Mouse (Mus musculus) brain, embryonic 14.5 days (tissue): ENCODE data around the gene Cdh12.

Experiments used
- CTCF ChIP-seq: fragments of 200-500 bp; IDR thresholded peaks from 2 replicates; pipeline ENCODE4 v1.5.1; 2012; ENCODE audit warnings: inconsistent platforms, mild to moderate bottlenecking, moderate library complexity, borderline replicate concordance; ENCODE audit not compliant: insufficient read depth, insufficient read length; ENCODE audit errors: extremely low read depth
- POLR2A ChIP-seq: fragments of 200-500 bp; IDR thresholded peaks from 2 replicates; pipeline ENCODE4 v1.6.1; 2012; ENCODE audit warnings: mild to moderate bottlenecking, inconsistent platforms, borderline replicate concordance; ENCODE audit not compliant: poor library complexity, insufficient read depth, insufficient read length, severe bottlenecking; ENCODE audit errors: extremely low read depth

GRCm38 (mm10) chr15:20971041-20971440 lies 522.0 kb downstream of the Cdh12 start:
- no peak for TF ChIP-seq POLR2A
- TF ChIP-seq CTCF, result no peak
